ENCODE assay signal across 8 mouse cellular contexts in the genomic region with DNA sequence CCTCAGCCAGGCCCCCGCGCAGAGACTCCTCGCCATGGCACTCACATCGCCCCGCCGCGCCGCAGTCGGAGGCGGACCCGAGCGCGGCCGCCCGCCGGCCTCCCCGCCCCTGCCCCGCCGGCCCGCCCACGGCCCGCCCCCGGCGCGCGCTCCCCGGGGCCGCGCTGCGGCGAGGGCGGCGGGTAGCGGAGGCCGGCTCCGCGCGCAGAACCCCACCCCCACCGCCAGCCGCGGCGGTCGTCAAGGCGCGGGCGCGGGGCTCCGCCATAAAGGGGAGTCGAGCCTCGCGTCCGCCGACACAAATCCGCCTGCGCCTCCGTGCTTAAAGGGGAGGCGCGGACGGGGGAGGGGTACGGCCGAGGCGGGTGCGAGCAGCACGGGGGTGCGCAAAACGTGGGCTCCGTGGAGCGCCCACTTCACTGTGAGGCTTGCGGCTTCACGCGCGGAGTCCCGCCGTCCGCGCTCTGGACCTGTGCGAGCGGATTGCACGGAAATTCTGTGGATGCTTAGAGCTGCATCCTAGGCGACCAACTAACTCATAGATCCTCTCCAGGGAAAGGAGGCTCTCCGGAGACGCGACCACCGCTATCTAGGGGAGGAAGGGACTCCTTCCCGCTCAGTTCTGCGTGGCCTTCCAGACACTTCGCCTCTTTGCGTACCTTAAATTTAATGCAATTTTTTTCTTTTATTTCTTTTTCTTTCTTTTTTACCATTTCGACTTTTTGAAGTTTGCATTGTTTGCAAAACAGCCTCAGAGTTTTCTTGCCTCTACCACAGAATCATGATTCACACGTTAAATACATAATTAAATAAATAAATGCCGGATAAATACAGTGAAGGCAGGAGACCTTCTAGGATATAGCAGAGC. TPM values are rescaled to one million over a fixed set of nuclear protein-coding genes. Genes with fewer than 3 reads are reported as not detected.
A peak's percentile ranks its signal among the peaks of the same experiment; 100 is the strongest.
DNase-seq lines count a peak whose midpoint lies in the region; ATAC-seq lines count a peak whose summit lies in the region.

A gene (minus strand): TSS at position 119 of the 868 bp plus-strand sequence.

- intact Hi-C loops in left cerebral cortex, postnatal 25 days (cut with DNase I): loop anchor here (1.0 to 2.0 kb wide), 2 partner anchors 66 to 78 kb away; a partner anchor contains a TSS

- peak; percentile 62 for ATAC-seq in activated CD4-positive, CD25-positive, alpha-beta regulatory T cell, adult 4 months
- peak; percentile 60 for ATAC-seq in megakaryocyte-erythroid progenitor cell, adult 5-6 weeks (replicated peaks; ENCODE audit: low FRiP score, low TSS enrichment, poor library complexity, severe bottlenecking)

- peak; percentile 94 for DNase-seq in embryo, embryonic 10 days (ENCODE audit: low spot score)
- peak; percentile 87 for DNase-seq in gastrocnemius, postnatal 10 days
- peak; percentile 90 for DNase-seq in induced T-regulatory cell, adult 2 months (ENCODE audit: low read depth)
- DNase-seq in left cerebral cortex, postnatal 25 days (ENCODE audit: low spot score in 2 of 2): peak; percentile 74 to 82
- peak; percentile 91 for DNase-seq in right cerebral cortex, postnatal 14 days
- peak; percentile 73 for DNase-seq in urinary bladder, postnatal 25 days (ENCODE audit: low spot score)

RNA-seq across cellular contexts. Expression of the gene that starts here (rescaled TPM):
- polyA plus RNA-seq in activated CD4-positive, CD25-positive, alpha-beta regulatory T cell, adult 4 months (2017; shearing (Covaris generic)): 10 to 100 TPM; 61.9 to 92.8 TPM
- 10 to 100 TPM; 51.1 to 65.5 TPM for total RNA-seq in gastrocnemius, postnatal 10 days (2021)
- total RNA-seq in left cerebral cortex, postnatal 25 days (2021): 10 to 100 TPM; 31.4 to 32.1 TPM
- total RNA-seq in megakaryocyte-erythroid progenitor cell, adult 5-6 weeks (2014; fragmentation: Nextera tagmentation): 29.1 and 44.1 TPM in 2 replicates
- total RNA-seq in megakaryocyte-erythroid progenitor cell, adult 5-6 weeks (2017): 19.2 and 23.6 TPM in 2 replicates

Comparison
In these comparisons a context has a peak if more than half of its experiments do, and no peak if none do; other contexts are left out.
1. Peak in every context shown above with its lines: DNase-seq and ATAC-seq.